Mouse (Mus musculus) heart, postnatal 0 days (tissue): ENCODE data around the gene 9930022D16Rik. TPM values are rescaled to one million over a fixed set of nuclear protein-coding genes. Genes with fewer than 3 reads are reported as not detected.

ENCODE experiments used
- ATAC-seq: fragments of 200-750 bp; cut with Nextera tagmentation; 2 replicates; pipeline ENCODE4 v1.8.0; 2017; ENCODE audit warnings: low read depth, moderate number of reproducible peaks, moderate library complexity; ENCODE audit not compliant: insufficient read depth
- DNase-seq: peaks from one replicate; pipeline ENCODE4 v3.0.0-alpha.2; 2016; ENCODE audit warnings: low spot score
- H3K27ac ChIP-seq: fragments of 300-500 bp; sonication (generic); 2 replicates; pipeline ENCODE4 v1.5.1; 2014; ENCODE audit warnings: low read depth, mild to moderate bottlenecking
- H3K27me3 ChIP-seq: fragments of 300-500 bp; sonication (generic); 2 replicates; pipeline ENCODE4 v1.6.1; 2014; ENCODE audit warnings: low read length, mixed read lengths; ENCODE audit not compliant: control insufficient read depth, insufficient read depth
- H3K36me3 ChIP-seq: fragments of 300-500 bp; sonication (generic); replicated peaks from 2 replicates; pipeline ENCODE4 v1.6.1; 2014; ENCODE audit warnings: low read length, mixed read lengths; ENCODE audit not compliant: control insufficient read depth, insufficient read depth
- H3K4me1 ChIP-seq: fragments of 300-500 bp; sonication (generic); 2 replicates; pipeline ENCODE4 v1.6.1; 2014; ENCODE audit warnings: antibody characterized with exemption; ENCODE audit not compliant: control insufficient read depth, insufficient read depth
- H3K4me2 ChIP-seq: fragments of 300-500 bp; sonication (generic); 2 replicates; pipeline ENCODE4 v1.6.1; 2014; ENCODE audit warnings: low read depth, mild to moderate bottlenecking, low read length, moderate library complexity
- H3K4me3 ChIP-seq: fragments of 300-500 bp; sonication (generic); 2 replicates; pipeline ENCODE4 v1.5.1; 2014; ENCODE audit warnings: low read depth, low read length
- H3K9ac ChIP-seq: fragments of 300-500 bp; sonication (generic); replicated peaks from 2 replicates; pipeline ENCODE4 v1.6.1; 2014; ENCODE audit warnings: low read depth, low read length, mixed read lengths
- H3K9me3 ChIP-seq: fragments of 300-500 bp; sonication (generic); replicated peaks from 2 replicates; pipeline ENCODE4 v1.6.1; 2016; ENCODE audit warnings: low read length; ENCODE audit not compliant: control insufficient read depth
- CTCF ChIP-seq: IDR thresholded peaks from 2 replicates; pipeline ENCODE4 v1.5.1; 2016; ENCODE audit warnings: antibody characterized with exemption, control low read depth, low read depth
- EP300 ChIP-seq: IDR thresholded peaks from 2 replicates; pipeline ENCODE4 v1.6.1; 2016; ENCODE audit warnings: antibody characterized with exemption, low read depth
- WGBS: fragments of 180-500 bp; shearing (Covaris S2); extraction: QIAGEN DNeasy Blood & Tissue Kit; methylation state at CpG from one replicate; pipeline ENCODE4 v1.1.7; 2014; 5-methylcytosine and 5-hydroxymethylcytosine counted together
- polyA plus RNA-seq: library from polyadenylated mRNA; unstranded; fragments of >200 nt; fragmentation: Nextera tagmentation; extraction: Ambion mirVana; gene quantifications from 2 replicates; pipeline ENCODE4 v1.2.1, GENCODE M21; 2015
- total RNA-seq: library from RNA; depleted of rRNA; stranded (reverse); fragments of >200 nt; gene quantifications from 2 replicates; pipeline ENCODE4 v1.2.3, GENCODE M21; 2014; ENCODE audit warnings: low replicate concordance; rRNA removed

9930022D16Rik gene
- total RNA-seq, result not detected in 2 replicates
- polyA plus RNA-seq, result not detected in 2 replicates

GRCm38 (mm10) chr11:109413617-109414016 is at the start of gene 9930022D16Rik:
Gene 9930022D16Rik (plus strand): TSS chr11:109413917.
- Histone ChIP-seq H3K27me3 (no peaks in the 10 kb centered on the region), H3K9ac (no peak within 1 kb of the TSS), H3K27ac (no peak within 1 kb of the TSS), H3K9me3 (no peaks in the 10 kb centered on the region), H3K4me3 (no peak within 1 kb of the TSS), H3K36me3 (no peaks in the 10 kb centered on the region), H3K4me2 (no peak within 1 kb of the TSS), H3K4me1 (no peaks in the 10 kb centered on the region)
- DNase-seq, result no peak
- WGBS, result 73% methylated on average over 6 of the region's 6 CpGs
- TF ChIP-seq CTCF, result no peak
- no peak for TF ChIP-seq EP300
- ATAC-seq, result no peak

DNA sequence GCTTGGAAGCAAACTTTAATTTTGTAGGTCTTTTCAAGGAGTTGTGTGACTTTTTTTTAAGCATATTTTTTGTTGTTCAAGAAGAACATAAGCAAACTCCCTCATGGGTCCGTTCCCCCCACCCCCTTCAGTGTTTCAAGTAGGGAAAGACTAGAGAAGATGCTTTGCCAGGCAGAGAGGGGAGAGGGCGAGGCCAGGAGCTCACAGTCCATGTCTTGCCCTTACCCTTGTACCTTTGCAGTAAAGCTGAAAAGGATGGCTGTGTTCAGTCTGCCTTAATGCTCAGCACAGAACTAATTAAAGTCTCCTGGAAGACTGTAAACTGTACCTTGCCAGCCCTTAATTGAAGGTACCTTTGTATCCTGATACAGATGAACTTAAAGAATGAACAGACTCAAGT is 49.4 kb upstream of the 9930022D16Rik start:
- TF ChIP-seq EP300, result no peak
- TF ChIP-seq CTCF, result no peak
- no peak for ATAC-seq
- H3K27me3 ChIP-seq, result no peaks in the 10 kb centered on the region
- WGBS, result 48% methylated on average over 2 of the region's 2 CpGs
- DNase-seq, result no peak
- peak overlapping the region; percentile 37; the same call in 1 of the 2 replicates for H3K9ac ChIP-seq
- peaks cover 16% of the 10 kb centered on the region for H3K36me3 ChIP-seq
- H3K4me3 ChIP-seq, result peak overlapping the region; percentile 67
- H3K4me2 ChIP-seq, result peak overlapping the region; percentile 78
- H3K4me1 ChIP-seq, result peaks cover 45% of the 10 kb centered on the region
- H3K27ac ChIP-seq, result no peak overlapping the region
- H3K9me3 ChIP-seq, result no peaks in the 10 kb centered on the region

DNA sequence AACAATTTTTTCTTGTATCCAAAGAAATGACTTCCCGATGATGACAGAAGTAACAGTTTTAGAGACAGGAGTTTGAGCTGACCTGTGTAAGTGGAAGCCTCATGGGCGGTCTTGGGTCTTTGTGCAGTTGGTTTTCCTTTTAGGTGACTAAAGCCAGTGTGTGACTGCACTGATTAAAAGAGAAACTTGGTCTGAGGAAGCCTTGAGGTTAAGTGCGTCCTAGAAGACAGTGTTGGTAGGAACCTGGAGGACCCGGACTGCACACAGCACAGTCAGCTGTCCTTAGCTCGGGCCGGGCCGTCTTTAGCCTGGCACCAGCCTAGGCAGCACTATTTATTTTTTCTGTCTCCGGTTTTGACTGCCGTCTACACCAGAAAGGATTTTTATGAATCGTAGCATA is 48.8 kb upstream of the 9930022D16Rik start:
- WGBS, result 69% methylated on average over 10 of the region's 10 CpGs
- H3K27ac ChIP-seq, result no peak overlapping the region

GRCm38 (mm10) chr11:109365818-109366217 is 47.9 kb upstream of the 9930022D16Rik start:
- no peak overlapping the region for H3K27ac ChIP-seq
- no peaks in the 10 kb centered on the region for H3K27me3 ChIP-seq
- H3K4me3 ChIP-seq, result no peak overlapping the region
- H3K4me2 ChIP-seq, result no peak overlapping the region
- no peaks in the 10 kb centered on the region for H3K9me3 ChIP-seq
- H3K36me3 ChIP-seq, result peaks cover 16% of the 10 kb centered on the region
- WGBS, result 90% methylated on average over 5 of the region's 5 CpGs
- no peak overlapping the region for H3K9ac ChIP-seq
- TF ChIP-seq CTCF (no peak), EP300 (no peak)
- DNase-seq, result no peak
- H3K4me1 ChIP-seq, result peaks cover 52% of the 10 kb centered on the region
- no peak for ATAC-seq

More for the DNA sequence above, 48.8 kb upstream of the 9930022D16Rik start:
- Histone ChIP-seq H3K9me3 (no peaks in the 10 kb centered on the region), H3K4me3 (peak overlapping the region; percentile 67; the same call in 1 of the 2 replicates), H3K9ac (no peak overlapping the region), H3K4me1 (peaks cover 48% of the 10 kb centered on the region), H3K36me3 (peaks cover 16% of the 10 kb centered on the region), H3K4me2 (peak overlapping the region; percentile 78), H3K27me3 (no peaks in the 10 kb centered on the region)
- TF ChIP-seq EP300 (no peak), CTCF (no peak)
- no peak for ATAC-seq
- DNase-seq, result no peak

GRCm38 (mm10) chr11:109366802-109367579 is 46.7 kb upstream of the 9930022D16Rik start:
- Histone ChIP-seq H3K27me3 (no peaks in the 10 kb centered on the region), H3K36me3 (peaks cover 16% of the 10 kb centered on the region), H3K4me2 (0 out of 2 replicates have a peak overlapping the region, but pooled peaks have one; percentile 2), H3K27ac (no peak overlapping the region), H3K4me3 (no peak overlapping the region), H3K9me3 (no peaks in the 10 kb centered on the region), H3K9ac (no peak overlapping the region), H3K4me1 (peaks cover 51% of the 10 kb centered on the region)
- TF ChIP-seq CTCF (no peak), EP300 (no peak)
- ATAC-seq (no peak), DNase-seq (no peak)
- WGBS, result 70% methylated on average over 15 of the region's 15 CpGs
